23 mouse cellular contexts compared by ENCODE assay signal in the genomic region with DNA sequence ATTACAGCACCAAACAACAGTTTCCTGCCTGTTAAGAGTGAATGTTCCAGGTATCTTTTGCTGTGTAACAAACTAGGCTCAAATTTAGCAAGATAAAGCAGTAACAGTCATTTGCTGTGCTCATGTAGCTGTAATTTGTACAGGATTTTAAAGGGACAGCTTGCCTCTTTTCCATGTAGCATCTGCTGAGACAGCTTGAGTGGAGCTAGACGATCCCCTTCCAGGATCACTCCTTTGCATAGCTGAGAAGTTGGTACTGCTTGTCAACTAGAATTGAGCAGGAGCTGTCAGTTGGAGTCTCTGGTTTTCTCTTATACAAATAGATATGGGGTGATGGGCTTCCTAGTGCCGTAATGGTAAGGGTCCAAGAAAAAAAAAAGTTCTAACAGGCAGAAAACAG.
DNase-seq lines count a peak whose midpoint lies in the region; ATAC-seq and TF ChIP-seq lines count a peak whose summit lies in the region.
"Had no signal": no experiment of that assay in that cellular context is flagged by ENCODE, and none has a peak within 500 bp of the region (broad histone marks: within the 10 kb centered on the region; RNA-seq: fewer than 3 reads in every experiment).

No protein-coding gene starts in this region.

- no peak for TF ChIP-seq CTCF in forebrain, postnatal 0 days (IDR thresholded peaks at IDR 0.05; ENCODE audit: low read depth)

- H3K9ac ChIP-seq in forebrain, postnatal 0 days, result no peak overlapping the region
- no peak overlapping the region for H3K9ac ChIP-seq in kidney, embryonic 14.5 days (ENCODE audit: low read depth, low read length)
- H3K9ac ChIP-seq: embryonic facial prominence, embryonic 12.5 days; hindbrain, embryonic 14.5 days; liver, embryonic 14.5 days; lung, embryonic 15.5 days; stomach, embryonic 15.5 days had no signal

- H3K27ac ChIP-seq in forebrain, postnatal 0 days (ENCODE audit: low read depth, low read length), result peak overlapping the region; percentile 50; the same call in 1 of the 2 replicates
- H3K27ac ChIP-seq in kidney, embryonic 14.5 days (ENCODE audit: low read depth, low read length), result no peak overlapping the region
- H3K27ac ChIP-seq: embryonic facial prominence, embryonic 12.5 days; hindbrain, embryonic 14.5 days; liver, embryonic 14.5 days; lung, embryonic 15.5 days; macrophage; midbrain, embryonic 10.5 days; stomach, embryonic 15.5 days had no signal

- ATAC-seq in frontal cortex, adult (ENCODE audit: low TSS enrichment), result peak; percentile 73; the same call in 1 of the 2 replicates
- peak; percentile 95 for ATAC-seq in forebrain, postnatal 0 days
- no peak for ATAC-seq in kidney, embryonic 14.5 days (ENCODE audit: low FRiP score, low TSS enrichment)

- no peaks in the 10 kb centered on the region for H3K27me3 ChIP-seq in forebrain, postnatal 0 days (ENCODE audit: insufficient read depth, low read length)
- H3K27me3 ChIP-seq in kidney, embryonic 14.5 days (ENCODE audit: control insufficient read depth, insufficient read depth, low read length), result no peaks in the 10 kb centered on the region
- H3K27me3 ChIP-seq: CH12.LX; embryonic facial prominence, embryonic 12.5 days; lung, embryonic 15.5 days; stomach, embryonic 15.5 days had no signal

- no peaks in the 10 kb centered on the region for H3K4me1 ChIP-seq in forebrain, postnatal 0 days (ENCODE audit: insufficient read depth)
- H3K4me1 ChIP-seq in kidney, embryonic 14.5 days (ENCODE audit: control insufficient read depth, insufficient read depth, low read length), result no peaks in the 10 kb centered on the region
- H3K4me1 ChIP-seq: embryonic facial prominence, embryonic 12.5 days; lung, embryonic 15.5 days; stomach, embryonic 15.5 days had no signal

- H3K4me3 ChIP-seq in forebrain, postnatal 0 days (ENCODE audit: low read depth, low read length), result no peak overlapping the region
- no peak overlapping the region for H3K4me3 ChIP-seq in kidney, embryonic 14.5 days (ENCODE audit: low read length)
- H3K4me3 ChIP-seq: embryonic facial prominence, embryonic 12.5 days; erythroblast, embryonic 14.5 days; lung, embryonic 15.5 days; midbrain, embryonic 10.5 days; stomach, embryonic 15.5 days had no signal

- DNase-seq in frontal cortex, postnatal 25 days (ENCODE audit: low spot score in 2 of 2), result no peak
- DNase-seq in brain, adult 2 months (ENCODE audit: low read depth, low spot score), result peak; percentile 65
- peak; percentile 84 for DNase-seq in forebrain, postnatal 0 days
- peak; percentile 55 for DNase-seq in layer of hippocampus, adult 9-10 months (ENCODE audit: low spot score)
- no peak for DNase-seq in adrenal gland, postnatal 36 days
- DNase-seq in urinary bladder, postnatal 36 days (ENCODE audit: low spot score in 2 of 2), result no peak
- DNase-seq: cerebellum, adult 9-11 months; heart, adult 11 months; heart, postnatal 36 days; kidney, adult 9 months; kidney, postnatal 4 days; retina, postnatal 1 day had no signal

- no peaks in the 10 kb centered on the region for H3K9me3 ChIP-seq in forebrain, postnatal 0 days (ENCODE audit: low read length)
- no peaks in the 10 kb centered on the region for H3K9me3 ChIP-seq in kidney, embryonic 14.5 days (ENCODE audit: control insufficient read depth, low read length)
- H3K9me3 ChIP-seq: embryonic facial prominence, embryonic 12.5 days; lung, embryonic 15.5 days; midbrain, embryonic 10.5 days; stomach, embryonic 15.5 days had no signal

- WGBS in forebrain, postnatal 0 days, result 48% methylated on average over 2 of the region's 2 CpGs
- WGBS in kidney, embryonic 14.5 days, result 87% methylated on average over 2 of the region's 2 CpGs

- H3K4me2 ChIP-seq in forebrain, postnatal 0 days (ENCODE audit: low read depth), result no peak overlapping the region
- H3K4me2 ChIP-seq in kidney, embryonic 14.5 days (replicated peaks; ENCODE audit: low read depth, low read length), result no peak overlapping the region
- H3K4me2 ChIP-seq: embryonic facial prominence, embryonic 12.5 days; hindbrain, embryonic 14.5 days; lung, embryonic 15.5 days; stomach, embryonic 15.5 days had no signal

- H3K36me3 ChIP-seq in forebrain, postnatal 0 days (ENCODE audit: insufficient read depth), result no peaks in the 10 kb centered on the region
- no peaks in the 10 kb centered on the region for H3K36me3 ChIP-seq in kidney, embryonic 14.5 days (ENCODE audit: control insufficient read depth, insufficient read depth, low read length)
- H3K36me3 ChIP-seq: embryonic facial prominence, embryonic 12.5 days; lung, embryonic 15.5 days; midbrain, embryonic 10.5 days; stomach, embryonic 15.5 days had no signal

Comparison
In these comparisons a context has a peak if more than half of its experiments do, and no peak if none do; other contexts are left out.
1. DNase-seq: peak in brain, adult 2 months (single experiment), forebrain, postnatal 0 days (single experiment) and layer of hippocampus, adult 9-10 months (single experiment); none in frontal cortex, postnatal 25 days (0 of 2), adrenal gland, postnatal 36 days (0 of 2) and urinary bladder, postnatal 36 days (0 of 2).